Mouse (Mus musculus) kidney, adult 2 months (tissue): Measurements from ENCODE around the gene Cpm.

Experiments
- CTCF ChIP-seq: fragments of 200-500 bp; conservative IDR thresholded peaks from 2 replicates; pipeline ENCODE4 v1.5.1; 2011; ENCODE audit warnings: low read depth, mild to moderate bottlenecking, control low read depth, low read length, moderate library complexity, mixed read lengths; ENCODE audit not compliant: insufficient read depth, insufficient read length
- POLR2A ChIP-seq: fragments of 200-500 bp; IDR thresholded peaks from one replicate; pipeline ENCODE4 v1.6.1; 2011; ENCODE audit warnings: low read depth, low read length, control low read depth

DNA sequence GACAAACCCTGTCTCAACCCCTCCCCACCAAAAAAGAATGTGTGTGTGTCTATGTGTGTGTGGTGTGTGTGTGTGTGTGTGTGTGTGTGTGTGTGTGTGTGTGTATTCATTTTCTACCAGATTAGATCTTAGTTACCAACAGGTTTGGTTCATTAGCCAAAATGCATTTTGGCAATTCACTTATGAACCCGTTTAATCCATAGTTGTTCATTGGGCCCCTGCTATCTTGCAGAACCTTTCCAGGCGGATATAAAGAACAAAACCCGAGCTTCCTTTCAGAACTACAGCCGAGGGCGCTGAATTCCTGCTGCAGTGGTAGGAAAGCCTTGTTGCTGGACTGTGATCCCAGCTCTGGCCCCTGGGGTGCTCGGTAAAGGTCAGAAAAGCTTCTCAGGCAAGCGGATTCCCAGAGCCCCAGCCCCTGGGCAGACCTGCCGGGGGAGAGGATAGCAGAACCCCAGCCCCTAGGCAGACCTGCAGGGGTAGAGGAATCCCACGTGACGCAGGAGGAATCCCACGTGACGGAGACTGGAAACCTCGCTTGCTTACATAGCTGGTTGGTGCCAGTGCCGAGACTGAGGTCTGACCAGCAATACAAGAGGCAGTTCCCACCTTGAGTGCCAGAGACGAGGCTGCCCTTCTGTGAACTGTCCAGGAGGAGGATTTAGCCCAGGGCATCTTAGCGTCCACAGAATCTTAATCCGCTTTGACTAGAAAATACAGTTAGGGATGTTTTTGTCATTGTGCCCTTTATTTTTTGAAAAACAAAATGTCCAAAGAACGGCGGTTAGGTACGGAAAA, 12.3 kb downstream of the Cpm start:
- TF ChIP-seq CTCF (no peak), POLR2A (no peak)
